Mouse (Mus musculus) erythroblast, embryonic 14.5 days (primary cell): ENCODE results near the gene Zfhx3.

Experiments
- GATA1 ChIP-seq: IDR thresholded peaks from 2 replicates; pipeline ENCODE4 v1.6.1; 2012; ENCODE audit warnings: low read length, inconsistent platforms, mixed read lengths
- TAL1 ChIP-seq: IDR thresholded peaks from 3 replicates; pipeline ENCODE4 v1.6.1; 2012; ENCODE audit warnings: low read length, inconsistent platforms, mixed read lengths

- TF ChIP-seq TAL1 (no peak), GATA1 (no peak)
These were observed 82.8 kb downstream of the Zfhx3 start for GRCm38 (mm10) chr8:108025249-108025648.
